Mouse (Mus musculus) lung, postnatal 10 days (tissue): ENCODE measurements around the gene Rangap1.
"Not testable (repeated sequence)": the region's sequence is repeated elsewhere in the genome, so short reads cannot be mapped to it uniquely, and the experiment has no call there.

ENCODE experiments used
- DNase-seq: peaks from one replicate; pipeline ENCODE4 v3.0.0; 2021

The Rangap1 gene

DNA sequence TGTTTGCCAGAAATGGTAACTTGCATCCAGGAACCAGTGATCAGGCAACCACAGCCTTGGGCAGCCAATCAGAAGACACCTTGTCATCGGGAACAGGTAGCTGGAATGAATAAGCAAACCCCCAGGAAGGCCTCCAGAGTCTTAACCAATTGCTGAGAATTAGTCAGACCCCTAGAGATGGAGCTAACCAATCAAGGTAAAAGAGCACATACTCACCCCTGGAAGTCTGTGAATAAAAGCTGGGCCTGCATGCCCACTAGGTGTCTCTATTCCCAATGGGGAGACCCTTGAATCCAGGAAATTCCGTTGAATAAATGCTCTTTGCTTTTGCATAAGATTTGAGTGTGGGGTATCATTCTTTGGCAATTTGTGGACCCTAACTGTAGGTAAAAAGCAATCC lies 5.4 kb downstream of the Rangap1 start:
- peak; percentile 45 for DNase-seq

DNA sequence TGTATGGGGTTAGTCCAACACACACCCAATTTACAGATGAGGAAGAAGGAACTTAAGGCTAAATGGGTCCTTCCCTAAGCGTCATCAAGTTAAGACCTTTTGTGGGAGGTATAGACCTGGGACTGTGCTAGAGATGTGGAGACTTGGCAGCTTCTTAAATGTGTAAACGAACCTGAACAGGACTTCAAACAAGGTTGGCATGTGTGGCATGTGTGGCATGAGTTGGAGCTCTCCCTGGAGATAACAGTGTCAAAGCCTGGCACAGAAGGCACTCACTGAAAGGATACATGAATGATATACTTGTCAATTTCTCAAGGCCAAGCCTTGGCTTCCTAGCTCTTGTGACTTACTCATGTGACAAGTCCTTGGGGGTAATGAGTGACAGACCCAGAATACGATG lies 6.0 kb downstream of the Rangap1 start:
- DNase-seq = peak; percentile 14

GRCm38 (mm10) chr15:81735075-81735474 lies 10.3 kb downstream of the Rangap1 start:
- no peak for DNase-seq

DNA sequence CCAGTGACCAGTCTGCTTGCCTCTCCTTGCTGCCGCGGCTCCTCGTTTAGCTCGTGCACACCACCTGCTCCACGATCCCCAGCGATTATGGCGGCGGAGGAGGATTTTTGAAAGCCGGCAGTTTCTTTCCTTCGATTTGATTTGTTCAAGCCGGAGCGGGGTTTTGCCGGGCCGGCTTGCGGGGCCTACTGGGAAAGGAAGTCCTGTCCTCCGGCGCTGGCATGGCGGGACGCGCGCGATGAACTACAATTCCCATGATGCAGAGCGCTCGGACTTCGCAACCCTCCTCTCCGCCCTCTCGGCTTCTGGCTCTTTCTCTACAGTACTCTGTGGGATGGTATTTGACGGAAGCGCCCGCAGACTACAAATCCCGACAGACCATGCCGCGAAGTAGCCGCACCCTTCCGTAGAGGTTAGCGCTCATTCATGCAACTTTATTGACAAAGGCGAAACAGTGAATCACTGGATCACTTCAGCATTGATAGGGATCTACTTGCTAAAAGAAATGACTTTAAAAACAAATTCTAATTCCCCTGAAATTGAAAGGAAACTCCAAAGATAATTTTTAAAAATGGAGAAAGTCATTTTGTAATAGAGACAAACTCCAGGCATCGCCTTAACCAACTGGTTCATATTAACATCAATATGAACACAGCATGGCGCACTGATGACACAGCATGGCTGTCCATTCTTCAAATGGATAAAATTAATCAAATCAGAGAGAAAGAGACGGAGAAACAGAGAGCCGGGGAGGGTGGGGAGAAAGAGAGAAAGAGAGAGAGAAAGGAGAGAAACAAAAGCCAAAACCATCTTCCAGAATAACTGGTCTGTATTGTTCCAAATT lies 15.3 kb downstream of the Rangap1 start:
- DNase-seq = peak; percentile 99

DNA sequence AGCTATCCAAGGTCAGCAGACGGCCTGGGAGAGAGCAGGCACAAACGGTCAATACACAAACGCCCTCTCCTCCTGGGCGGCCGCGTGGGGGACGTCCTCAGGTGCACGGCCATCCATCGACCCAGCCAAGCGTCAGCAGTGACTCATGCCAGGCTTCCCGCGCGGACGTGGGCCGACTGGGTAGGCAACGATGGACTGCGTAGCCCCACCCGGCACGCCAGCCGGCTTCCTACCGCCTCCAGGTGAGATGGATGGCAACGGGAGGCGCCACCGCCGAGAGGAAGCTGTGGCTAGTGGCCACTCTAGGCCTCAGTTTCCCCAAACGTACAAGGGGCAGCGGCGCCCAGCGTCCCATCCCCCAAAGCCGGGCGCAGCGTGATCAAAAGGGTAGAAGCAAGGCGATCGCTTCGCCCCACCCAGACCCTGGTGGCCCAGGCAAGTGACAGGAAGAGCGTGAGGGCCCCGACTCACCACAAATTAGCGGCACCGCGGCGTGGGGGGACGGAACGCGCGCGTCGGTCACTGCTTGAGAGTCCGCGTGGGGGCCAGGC lies 16.0 kb downstream of the Rangap1 start:
- peak; percentile 26 for DNase-seq

DNA sequence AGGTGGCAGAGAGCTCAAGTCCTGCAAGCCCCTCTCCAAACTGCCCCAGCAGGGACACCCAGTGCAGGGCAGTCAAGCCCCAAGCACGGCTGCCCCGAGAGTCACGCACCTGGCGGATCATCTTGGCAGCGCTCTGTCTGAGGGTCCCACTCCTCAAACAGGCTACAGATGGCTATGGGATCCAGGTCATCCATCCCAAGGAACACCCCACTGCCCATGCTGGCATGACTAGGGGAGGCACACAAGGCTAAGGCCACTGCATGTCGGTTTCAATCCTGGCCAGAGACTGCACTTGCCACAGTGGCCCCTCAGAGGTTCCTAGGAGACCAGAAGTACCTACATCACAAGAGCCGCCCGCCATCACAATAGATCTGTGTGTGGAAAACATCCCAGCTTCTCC lies 19.4 kb downstream of the Rangap1 start:
- no peak for DNase-seq

GRCm38 (mm10) chr15:81723653-81724052 lies 21.7 kb downstream of the Rangap1 start:
- no peak for DNase-seq

GRCm38 (mm10) chr15:81722361-81722760 lies 23.0 kb downstream of the Rangap1 start:
- no peak for DNase-seq

DNA sequence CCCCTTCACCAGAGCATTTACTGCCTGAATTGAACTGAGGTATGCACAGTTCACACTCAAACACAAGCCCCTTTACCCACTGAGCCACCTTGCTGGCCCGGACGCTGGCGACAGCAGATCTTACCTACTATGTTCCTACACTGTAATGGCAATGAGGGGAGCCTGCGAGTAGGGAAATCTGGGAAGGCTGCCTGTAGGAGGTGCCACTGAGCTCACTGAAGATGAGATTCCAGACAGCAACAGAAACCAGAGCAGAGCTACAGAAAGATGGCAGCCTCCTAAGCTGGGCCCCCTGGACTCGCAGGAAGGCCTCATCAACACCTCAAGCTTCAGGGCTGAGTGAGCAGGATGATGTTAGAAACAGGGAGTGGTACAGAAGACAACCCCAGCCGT lies 26.2 kb downstream of the Rangap1 start:
- DNase-seq = no peak

DNA sequence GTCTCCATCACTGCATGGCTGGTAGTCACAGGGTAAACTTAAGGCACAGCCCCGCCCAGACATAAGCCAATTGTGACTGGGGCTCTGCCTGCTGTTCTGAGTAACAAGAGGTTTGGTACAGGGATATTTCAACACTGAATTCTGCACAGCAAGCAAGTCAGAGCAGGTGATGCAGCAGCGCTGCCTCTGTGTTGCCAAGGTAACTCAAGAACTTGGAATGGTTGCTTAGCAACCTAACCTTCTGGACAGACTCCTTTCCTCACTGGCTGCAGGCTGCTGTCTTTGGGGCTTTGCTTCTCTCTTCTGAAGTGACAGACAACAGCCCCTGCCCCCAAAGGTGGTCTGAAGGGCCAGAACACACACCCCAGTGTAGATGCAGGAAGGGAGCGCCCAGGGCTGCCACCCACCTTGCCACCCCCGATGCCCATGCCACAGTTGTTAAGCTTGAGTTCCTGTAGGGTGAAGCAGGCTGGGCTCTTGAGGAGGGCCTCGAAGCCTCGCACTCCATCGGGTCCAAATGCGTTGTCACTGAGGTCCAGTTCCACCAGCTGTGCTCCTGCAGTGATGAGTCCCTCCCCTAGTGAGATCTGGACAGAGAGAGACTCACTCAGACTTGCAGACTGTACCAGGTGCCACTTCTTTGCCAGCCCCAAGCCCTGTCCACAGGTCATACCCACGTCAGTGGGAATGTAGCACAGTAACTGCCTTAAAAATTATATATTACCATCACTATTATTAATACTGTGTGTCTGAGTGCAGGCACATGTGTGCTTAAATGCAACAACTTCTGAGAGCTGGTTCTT lies 26.8 kb downstream of the Rangap1 start:
- no peak for DNase-seq

DNA sequence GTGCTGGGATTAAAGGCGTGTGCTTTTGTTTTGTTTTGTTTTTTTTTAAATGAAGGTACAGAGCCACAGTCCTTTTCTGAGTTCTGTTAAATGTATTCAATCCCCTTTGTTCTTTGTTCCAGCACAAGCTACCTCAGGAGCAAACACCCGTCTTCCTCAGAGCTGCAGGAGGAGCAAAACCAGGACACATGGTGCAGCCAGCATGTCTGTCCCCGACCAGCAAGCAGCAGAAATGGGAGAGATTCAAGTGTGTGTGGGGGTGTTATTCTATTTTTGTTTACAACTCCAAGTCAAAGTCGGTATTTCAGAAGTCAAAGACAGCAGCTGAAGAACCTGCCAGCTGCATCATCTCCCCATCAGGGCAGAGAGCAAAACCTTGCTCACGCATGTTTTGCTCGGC lies 31.6 kb downstream of the Rangap1 start:
- no peak for DNase-seq

GRCm38 (mm10) chr15:81710801-81711200 lies 34.5 kb downstream of the Rangap1 start:
- DNase-seq = no peak

DNA sequence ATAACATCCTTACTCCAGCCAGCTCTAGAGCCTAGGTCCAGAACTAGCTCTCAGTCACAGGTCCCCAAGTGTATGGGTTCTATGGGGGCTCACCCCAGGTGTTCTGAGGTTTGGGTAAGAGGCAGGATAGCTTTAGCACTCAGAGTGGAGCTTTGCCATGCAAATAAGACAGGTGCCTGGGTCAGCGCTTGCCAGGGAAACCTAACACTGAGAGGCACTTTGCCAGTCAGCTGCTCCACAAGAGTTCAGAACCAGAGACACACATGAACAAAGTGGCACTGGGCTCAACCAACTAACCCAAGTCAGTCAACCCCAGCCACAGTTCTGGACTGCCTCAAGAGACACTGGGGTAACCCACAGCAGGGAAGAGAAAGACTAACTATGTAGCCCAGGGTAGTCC lies 35.6 kb downstream of the Rangap1 start:
- no peak for DNase-seq

DNA sequence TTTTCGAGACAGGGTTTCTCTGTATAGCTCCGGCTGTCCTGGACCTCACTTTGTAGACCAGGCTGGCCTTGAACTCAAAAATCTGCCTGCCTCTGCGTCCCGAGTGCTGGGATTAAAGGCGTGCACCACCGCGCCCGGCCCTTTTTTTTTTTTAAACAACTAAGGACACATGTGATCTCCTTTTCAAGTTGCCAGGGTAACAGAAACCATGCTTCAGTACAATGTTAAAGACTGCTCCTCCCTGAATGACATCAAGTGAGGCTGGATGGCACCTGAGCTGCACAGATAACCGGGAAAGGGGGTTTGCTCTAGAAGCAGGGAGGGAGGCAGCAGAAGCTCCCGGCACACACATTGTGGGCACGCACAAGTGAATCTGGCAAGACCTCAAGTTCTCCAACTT lies 36.3 kb downstream of the Rangap1 start:
- DNase-seq = no peak

- no peak for DNase-seq
These were observed 42.2 kb downstream of the Rangap1 start for GRCm38 (mm10) chr15:81703094-81703489.

DNA sequence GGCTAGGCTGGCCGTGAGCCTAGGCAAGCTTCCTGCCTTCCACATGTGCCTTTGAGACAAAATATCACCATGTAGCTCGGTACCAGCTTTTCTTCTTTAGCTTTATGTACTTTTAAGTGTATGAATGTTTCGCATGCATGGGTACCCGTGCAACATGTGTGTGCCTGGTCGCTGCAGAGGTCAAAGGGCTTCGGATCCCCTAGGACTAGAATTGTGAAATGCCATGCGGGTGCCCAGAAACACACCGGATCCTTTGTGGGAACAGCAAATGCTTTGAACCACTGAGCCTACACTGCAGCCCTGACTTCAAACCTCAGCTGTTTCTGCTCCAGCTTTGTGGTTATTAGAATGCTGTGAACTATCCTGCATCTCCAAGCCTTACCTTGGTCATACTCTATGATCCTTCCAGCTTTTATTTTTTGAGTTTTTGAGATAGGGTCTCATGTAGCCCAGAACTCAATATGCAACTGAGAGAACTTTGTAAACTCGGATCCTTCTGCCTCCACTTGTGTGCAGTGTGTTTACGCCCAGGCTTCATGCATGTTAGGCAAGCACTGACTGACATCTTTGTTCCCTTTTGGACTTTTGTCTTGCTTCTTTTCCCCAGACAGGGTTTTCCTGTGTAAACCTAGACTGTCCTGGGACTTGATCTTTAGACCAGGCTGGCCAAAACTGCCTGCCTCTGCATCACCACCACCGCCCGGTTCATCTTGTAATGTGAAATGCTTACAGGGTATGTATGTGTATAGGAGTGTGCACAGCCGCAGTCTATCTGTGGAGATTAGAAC lies 42.8 kb downstream of the Rangap1 start:
- DNase-seq = no peak

DNA sequence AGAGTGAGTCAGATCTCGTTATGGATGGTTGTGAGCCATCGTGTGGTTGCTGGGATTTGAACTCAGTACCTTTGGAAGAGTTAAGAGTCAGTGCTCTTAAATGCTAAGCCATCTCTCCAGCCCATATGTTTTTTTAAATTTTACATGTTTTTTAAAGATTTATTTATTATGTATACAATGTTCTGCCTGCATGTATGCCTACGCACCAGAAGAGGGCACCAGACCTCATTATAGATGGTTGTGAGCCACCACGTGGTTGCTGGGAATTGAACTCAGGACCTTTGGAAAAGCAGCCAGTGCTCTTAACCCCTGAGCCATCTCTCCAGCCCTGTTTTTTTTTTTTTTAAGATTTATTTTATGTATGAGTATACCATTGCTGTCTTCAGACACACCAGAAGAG lies 44.0 kb downstream of the Rangap1 start:
- DNase-seq = not testable (repeated sequence)

DNA sequence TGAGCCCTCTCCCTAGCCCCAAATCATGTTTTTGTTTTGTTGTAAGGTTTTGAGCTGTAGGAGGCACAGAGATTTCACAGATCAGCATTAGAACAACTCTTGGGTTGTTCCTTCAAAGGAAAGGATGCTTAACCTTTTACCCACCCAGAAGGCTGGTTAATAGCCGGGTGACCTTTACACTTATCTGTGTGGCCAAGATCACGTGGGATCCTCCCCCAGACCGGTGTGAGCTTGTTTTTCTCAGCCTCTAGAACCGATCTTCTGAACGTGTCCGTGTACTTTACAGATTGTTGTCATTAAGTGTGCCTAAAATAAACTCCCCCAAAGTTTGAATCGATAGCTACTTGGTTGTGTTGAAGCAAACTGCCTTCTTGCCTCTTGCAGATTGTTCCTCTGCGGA lies 44.7 kb downstream of the Rangap1 start:
- DNase-seq = no peak

GRCm38 (mm10) chr15:81700161-81700560 lies 45.2 kb downstream of the Rangap1 start:
- no peak for DNase-seq

DNA sequence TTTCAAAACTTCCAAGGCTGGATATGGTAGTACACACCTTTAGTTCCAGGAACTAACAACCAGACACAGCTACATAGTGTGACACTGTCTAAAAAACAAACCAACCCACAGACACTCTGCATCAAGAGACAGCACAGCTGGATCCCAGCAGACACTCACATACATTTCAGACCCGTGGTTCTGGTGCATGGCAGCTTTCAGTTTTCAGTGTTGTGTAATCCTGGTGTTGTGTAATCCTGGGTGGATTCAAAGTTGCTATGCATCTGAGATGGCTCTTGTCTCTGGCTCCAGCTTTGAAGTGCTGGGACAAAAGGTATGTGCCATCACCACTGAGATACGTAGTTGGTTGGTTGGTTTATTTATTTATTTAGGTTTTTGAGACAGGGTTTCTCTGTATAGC lies 46.8 kb downstream of the Rangap1 start:
- no peak for DNase-seq

DNA sequence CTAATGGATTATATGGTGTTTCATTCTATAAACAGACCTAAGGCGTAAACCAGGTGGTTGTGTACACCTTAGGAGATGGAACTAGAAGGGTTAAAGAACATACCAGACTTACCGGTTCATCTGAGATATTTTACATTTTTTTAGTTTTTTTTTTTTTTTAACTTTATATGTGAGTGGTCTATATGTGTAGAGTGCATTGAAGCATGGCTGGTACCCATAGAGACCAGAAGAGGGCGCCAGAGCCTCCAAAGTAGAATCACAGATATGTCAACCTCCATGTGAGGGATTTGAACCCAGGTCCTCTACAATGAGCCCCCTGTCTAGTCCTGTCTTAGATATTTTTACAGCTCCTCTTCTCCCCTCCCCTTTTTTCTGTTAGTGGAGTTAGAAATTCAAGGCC lies 47.5 kb downstream of the Rangap1 start:
- DNase-seq = peak; percentile 39

DNA sequence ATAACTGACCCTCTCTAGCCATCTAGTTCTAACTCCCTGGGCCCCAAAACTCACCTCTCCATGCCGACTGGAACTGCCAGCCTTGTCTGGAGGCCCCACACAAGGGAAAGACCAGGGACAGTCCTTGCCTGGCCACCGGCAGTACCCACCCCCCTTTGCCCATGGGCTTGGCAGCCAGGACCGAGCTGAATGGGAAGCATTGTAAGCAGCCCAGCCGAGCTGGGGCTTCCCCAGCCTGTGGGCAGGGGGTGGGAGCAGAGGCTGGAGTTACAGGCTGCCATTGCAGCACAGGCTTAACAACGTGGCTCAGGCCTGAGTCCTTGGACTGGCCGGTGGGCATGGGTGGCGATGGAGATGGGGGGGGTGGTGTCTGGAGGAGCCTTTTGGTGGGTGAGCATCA lies 48.2 kb downstream of the Rangap1 start, which contains the start of gene Chadl:
Gene Chadl, minus strand, starts transcription at position 113 of the 400 bp plus-strand sequence.
- no peak for DNase-seq

GRCm38 (mm10) chr15:81694891-81695290 lies 50.4 kb downstream of the Rangap1 start:
- no peak for DNase-seq
